Mouse (Mus musculus) heart, adult 9 months (tissue): Measurements from ENCODE around the gene Rasa2.

ENCODE experiments used
- DNase-seq, 2 experiments: peaks; one replicate each; pipeline ENCODE4 v3.0.0; 2022; ENCODE audit warnings: low spot score in 2 of 2

Gene Rasa2

GRCm38 (mm10) chr9:96639451-96639850, 8.0 kb upstream of the Rasa2 start:
- no peak for DNase-seq

GRCm38 (mm10) chr9:96638508-96638907, 7.1 kb upstream of the Rasa2 start:
- DNase-seq = no peak

- no peak for DNase-seq
These were observed 5.7 kb upstream of the Rasa2 start for GRCm38 (mm10) chr9:96637157-96637548.

DNA sequence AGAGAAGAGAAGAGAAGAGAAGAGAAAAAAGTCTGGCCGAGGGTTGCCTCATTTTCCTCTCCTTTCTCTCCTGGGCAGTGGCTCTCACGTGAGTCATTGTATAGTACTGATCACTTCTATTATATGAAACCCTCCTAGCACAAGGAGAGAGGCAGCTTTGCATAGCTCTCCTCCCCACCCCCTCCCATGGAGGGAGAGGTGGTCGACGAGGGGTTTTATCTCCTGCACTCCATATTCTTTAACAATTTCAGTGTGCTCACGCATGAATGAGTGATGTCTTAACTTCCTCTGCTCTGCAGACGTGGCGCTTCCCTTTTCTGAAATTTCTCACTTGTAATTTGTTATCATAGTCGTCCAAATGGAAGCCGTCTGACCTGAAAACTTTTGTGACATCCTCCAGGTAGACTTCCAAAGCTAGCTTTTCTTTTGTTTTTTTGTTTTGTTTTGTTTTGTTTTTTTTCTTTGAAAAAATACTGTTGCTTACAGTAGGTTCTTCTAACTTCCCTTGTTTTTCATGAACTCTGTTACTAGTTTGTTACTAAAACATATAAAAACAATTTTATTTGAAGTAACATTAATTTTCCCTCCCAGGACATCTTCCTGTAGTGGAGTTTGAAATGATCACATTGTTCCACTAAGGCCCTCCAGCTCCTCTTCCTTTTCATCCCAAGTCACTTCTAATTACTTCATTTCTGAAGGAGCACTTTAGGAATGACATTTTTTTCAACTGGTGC, 5.2 kb upstream of the Rasa2 start:
- no peak for DNase-seq

DNA sequence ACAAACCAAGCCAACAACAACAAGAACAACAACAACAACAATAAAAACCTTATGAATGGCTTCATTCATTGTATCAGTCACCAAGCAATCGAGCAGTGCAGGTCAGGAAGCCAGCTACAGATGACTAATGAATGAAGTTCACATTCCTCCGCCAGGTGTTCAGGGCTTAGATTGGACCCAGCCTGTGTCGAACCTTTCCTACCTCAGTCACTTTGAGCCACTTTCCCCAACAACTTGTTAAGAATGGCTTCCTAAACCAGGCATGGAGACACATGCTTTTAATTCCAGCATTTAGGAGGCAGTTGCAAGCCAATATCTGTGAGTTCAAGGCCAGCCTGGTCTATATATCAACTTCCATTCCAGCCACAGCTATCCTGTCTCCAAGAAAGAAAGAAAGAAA, 4.5 kb upstream of the Rasa2 start:
- DNase-seq = no peak

- DNase-seq = no peak
These were observed 3.8 kb upstream of the Rasa2 start for GRCm38 (mm10) chr9:96635176-96635575.

- no peak for DNase-seq
These were observed 2.4 kb upstream of the Rasa2 start for GRCm38 (mm10) chr9:96633771-96634170.

GRCm38 (mm10) chr9:96632756-96633155, 1.3 kb upstream of the Rasa2 start:
- DNase-seq = no peak

DNA sequence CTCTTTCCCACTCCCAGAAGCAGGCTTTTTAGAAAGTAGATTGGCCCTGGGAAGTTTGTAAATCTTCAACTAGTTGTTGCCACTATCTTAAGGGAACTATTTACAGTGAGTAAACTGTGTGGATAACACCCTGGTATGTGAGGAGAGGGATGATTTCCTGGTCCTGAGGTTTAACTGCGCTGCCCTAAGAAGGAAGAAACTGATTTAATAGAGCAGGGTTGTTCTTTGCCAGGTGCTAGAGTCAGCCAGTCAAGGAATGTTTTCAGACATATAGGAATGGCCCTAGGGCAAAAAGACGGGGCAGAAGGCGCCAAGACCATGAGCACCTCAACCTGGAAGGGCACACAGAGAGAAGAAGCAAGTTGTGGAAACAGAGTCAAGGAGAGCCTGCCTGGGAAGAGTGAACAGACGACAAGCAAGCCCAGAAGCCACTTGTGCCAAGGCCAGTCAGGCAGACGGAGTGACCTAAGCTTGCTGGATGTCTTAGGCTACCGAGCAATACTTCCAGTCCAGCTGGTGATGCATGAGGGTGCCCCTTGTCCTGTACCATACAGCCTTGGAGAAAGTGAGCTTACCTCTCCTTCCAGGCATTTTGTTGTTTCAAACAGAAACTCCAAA, 765 bp upstream of the Rasa2 start:
- DNase-seq = no peak

- DNase-seq = peak; percentile 30 to 41
These were observed 637 bp downstream of the Rasa2 start for GRCm38 (mm10) chr9:96630571-96631388.

- DNase-seq = no peak
These were observed 2.3 kb downstream of the Rasa2 start for GRCm38 (mm10) chr9:96629151-96629550.

- no peak for DNase-seq
These were observed 3.8 kb downstream of the Rasa2 start for GRCm38 (mm10) chr9:96627557-96628085.

DNA sequence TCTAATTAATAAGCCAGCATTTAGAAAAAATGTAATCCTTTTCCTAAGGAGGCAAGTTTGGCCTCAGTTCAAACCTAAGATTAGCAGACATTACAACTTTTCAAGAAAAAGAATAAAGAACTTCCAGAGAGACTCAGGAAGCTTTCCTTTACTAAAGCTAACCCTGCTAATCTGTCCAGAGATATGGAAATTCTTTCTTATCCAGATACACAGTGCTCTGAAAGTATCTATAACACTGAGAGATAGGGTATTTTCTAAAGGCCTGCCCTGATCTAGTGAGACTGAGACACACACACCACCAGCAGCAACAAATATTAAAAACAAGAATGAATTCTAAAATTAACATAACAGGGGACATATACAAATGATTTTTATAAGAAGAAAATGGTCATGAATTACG, 4.4 kb downstream of the Rasa2 start:
- DNase-seq = no peak

DNA sequence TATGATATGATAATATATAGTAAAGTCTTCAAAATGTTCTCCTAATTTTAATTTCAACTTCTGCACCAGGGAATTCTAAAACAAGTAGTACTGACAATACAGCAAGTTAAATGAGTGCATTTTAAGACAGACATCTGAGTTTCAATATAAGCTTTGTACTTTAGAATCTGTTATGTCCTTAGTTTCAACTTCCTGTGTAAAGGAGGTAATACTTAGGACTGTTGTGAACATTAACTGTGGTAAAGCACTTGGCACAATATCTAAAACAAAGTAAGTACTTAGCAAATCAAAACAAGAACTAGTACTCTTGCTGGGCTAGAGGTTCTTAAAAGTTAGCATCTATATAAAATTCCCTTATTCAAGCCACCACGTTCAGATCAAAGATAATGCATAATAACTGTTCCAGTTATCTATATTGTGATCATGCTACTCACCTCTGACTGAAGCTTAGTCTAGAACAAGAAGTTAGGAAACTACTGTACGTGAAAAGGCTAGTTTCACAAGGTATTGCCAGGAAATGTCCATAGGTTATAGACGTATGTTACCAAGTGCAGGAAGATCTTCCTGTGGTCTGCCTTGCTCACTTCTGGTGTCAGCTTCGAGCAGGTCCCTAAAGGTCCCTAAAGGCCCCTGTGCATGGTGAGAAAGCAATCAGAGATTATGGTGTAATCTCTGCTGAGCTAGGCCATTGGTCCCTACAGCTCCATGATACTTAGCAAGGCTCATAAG, 12.8 kb downstream of the Rasa2 start:
- DNase-seq = no peak

- DNase-seq = no peak
These were observed 19.1 kb downstream of the Rasa2 start for GRCm38 (mm10) chr9:96612297-96612696.

GRCm38 (mm10) chr9:96611693-96612293, 19.6 kb downstream of the Rasa2 start:
- DNase-seq = no peak

DNA sequence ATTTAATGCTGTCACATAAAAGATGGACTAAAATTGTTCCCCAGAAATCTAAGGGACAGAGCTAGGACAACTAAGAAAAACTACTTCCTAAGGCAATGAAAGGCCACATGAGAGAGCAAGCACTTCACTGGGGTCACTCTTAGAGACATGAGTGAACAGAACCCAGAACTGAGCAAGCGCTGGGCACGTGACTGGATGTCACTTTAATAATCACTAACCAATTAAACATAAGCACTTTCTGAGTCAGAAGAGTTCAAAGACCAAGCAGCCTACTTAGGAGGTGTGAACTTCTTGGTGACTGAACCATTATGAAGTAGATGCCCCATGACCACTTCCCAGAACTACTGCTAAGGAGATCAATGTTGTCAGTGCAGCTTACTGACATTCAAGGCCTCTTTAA, 20.6 kb downstream of the Rasa2 start:
- no peak for DNase-seq

DNA sequence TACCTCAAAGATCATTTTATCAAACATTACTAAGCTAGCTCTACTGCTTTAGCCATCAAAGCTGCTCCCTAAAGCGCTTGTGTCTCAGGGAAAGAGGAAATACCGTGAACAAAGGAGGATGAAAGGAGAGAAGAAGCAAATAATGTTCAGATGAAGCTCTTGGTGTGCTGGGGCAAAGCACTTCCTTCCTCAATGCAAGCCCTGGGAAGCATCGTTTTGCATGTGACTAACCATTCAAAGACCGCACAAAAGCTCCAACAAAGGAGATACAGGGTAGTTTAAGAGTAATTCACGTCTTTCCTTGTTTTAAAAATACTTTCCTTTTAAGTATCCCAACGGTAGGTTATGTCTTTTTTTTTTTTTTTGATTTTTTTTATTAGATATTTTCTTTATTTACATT, 28.0 kb downstream of the Rasa2 start:
- no peak for DNase-seq

DNA sequence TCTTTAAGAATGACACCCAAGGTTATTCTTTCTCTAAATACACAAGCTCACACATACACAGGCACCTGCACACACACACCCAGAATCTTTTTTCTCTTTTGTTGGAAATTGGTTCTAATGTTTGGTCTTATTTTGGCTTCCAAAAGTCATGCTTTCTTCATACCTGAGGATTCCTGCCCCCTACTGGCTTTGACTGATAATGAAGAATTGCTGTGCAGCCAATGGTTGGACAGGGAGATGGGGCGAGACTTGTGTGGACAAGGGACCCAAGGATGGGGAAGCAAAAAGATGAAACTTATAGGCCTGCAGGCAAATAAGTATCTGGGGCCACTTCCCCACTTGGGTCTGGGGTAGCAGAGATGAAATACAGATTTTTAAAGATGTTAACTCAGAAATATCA, 33.5 kb downstream of the Rasa2 start:
- no peak for DNase-seq

DNA sequence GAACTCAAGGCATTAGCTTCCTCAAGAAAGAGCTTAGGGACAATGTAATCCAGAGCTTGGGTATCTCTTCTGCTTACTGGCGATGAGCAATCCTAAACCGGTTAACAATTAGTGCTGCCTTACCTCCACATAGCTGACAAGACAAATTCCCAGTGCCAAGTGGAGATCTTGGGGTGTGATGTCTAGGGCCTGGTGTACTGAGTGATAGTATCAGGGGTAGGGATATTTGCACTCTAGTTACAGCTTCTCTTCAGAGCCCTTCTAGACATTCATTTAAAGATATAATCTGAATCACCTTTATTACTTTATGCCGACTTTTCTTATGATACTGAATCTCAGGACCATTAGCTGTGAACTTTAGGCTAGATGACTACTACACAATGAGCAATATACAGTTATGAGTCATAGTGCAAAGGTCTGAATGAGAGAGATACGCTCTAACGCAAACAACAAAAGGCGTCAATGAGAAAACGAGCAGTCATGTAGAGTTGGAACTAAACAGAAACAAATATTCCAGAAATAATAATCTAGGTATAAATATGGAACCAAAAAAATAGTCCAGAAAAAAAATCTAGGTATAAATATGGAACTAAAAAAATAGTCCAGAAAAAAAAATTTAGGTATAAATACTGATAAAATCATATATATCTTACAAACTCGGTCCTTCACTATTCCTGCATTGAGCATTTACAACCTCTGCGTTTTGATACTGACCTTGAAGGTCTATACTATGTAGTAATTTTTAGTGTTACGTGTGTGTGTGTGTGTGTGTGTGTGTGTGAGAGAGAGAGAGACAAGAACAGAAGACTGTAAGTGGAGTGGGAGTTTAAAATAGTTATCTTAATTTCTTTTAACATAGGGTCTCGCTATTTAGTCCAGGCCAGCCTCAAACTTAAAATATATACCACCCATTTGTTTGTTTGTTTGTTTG, 38.5 kb downstream of the Rasa2 start:
- DNase-seq = no peak
